Mouse (Mus musculus): Measurements from ENCODE around the gene Spata1. TPM values are rescaled to one million over a fixed set of nuclear protein-coding genes. Genes with fewer than 3 reads are reported as not detected.

Gene Spata1
- polyA plus RNA-seq, 1 experiment from 2014 or later, result 9.9 TPM

DNA sequence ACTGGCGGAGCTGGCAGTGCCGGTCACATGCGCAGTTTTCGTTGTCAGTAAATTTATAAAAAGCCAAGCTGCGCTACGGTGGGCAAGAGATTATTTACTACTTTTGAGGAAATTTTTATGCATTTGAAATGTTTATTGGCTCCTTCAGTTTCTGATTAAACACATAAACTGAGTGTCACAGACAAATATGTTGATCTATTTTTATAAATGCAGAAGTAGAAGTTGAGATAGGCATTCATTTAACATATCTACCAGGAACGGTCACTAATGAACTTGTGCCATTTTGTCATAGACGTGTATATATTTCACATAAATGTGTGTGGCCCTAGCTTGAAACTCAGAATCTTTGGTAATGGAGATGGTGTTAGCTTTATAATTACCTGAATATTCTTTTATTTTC is 81.7 kb downstream of the Spata1 start:
- H3K4me2 ChIP-seq, result no peak overlapping the region
- no peak overlapping the region for H3K9ac ChIP-seq
- peaks cover 34% of the 10 kb centered on the region for H3K36me3 ChIP-seq
- H3K4me3 ChIP-seq, result no peak overlapping the region
- H3K27me3 ChIP-seq, result no peaks in the 10 kb centered on the region
- WGBS, result 94% methylated on average over 8 of the region's 8 CpGs
- no peak for ATAC-seq (ENCODE audit: insufficient number of reproducible peaks, insufficient read depth, low FRiP score, low TSS enrichment, low read depth)
- no peaks in the 10 kb centered on the region for H3K4me1 ChIP-seq
- no peaks in the 10 kb centered on the region for H3K9me3 ChIP-seq
- no peak overlapping the region for H3K27ac ChIP-seq

DNA sequence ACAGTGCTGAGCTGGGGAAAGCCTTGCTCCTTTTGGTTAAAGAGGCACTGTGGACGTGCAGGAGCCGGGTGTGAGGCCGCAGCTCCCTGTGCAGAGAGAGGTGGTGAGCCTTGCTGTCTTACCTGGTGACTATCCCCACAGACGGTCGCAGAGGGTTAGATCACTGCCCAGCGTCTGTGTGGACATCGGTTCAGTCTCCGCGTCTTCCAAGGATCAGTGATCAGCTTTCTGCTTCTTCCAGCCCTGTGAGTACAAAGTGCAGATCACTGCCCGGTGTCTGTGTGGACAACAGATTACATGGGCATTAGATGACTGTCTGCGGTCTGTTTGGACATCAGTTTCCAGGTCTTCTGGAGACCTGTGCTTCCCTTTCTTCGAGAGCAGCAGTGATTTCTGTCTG is 85.0 kb downstream of the Spata1 start:
- H3K4me2 ChIP-seq, result no peak overlapping the region
- 93% methylated on average over 12 of the region's 12 CpGs for WGBS
- peaks cover 20% of the 10 kb centered on the region for H3K36me3 ChIP-seq
- no peak overlapping the region for H3K4me3 ChIP-seq
- no peaks in the 10 kb centered on the region for H3K9me3 ChIP-seq
- H3K27ac ChIP-seq, result no peak overlapping the region
- H3K27me3 ChIP-seq, result no peaks in the 10 kb centered on the region
- H3K9ac ChIP-seq, result no peak overlapping the region
- no peak for ATAC-seq (ENCODE audit: insufficient number of reproducible peaks, insufficient read depth, low FRiP score, low TSS enrichment, low read depth)
- H3K4me1 ChIP-seq, result 0 out of 2 replicates have a peak, but pooled peaks cover 5% of the 10 kb centered on the region

DNA sequence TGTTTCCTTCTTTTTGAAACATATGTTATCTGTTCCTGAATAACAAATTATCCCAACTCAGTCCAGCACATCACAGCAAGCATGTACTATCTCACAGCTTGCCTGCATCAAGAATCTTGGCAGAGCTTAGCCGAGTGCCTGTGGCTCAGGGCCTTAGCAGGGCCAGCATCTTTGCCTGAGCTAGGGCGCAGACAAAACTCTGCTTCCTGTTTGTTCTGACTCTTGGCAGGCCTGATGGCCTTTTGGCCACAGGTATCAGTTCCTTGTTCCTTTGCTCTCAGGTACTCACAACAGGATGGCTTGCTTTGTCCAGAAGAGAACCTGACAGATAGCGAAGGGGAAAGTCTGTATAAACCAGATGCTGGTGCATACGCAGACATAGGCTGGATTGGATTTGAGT is 85.6 kb downstream of the Spata1 start:
- no peaks in the 10 kb centered on the region for H3K27me3 ChIP-seq
- H3K9me3 ChIP-seq, result no peaks in the 10 kb centered on the region
- 83% methylated on average over 4 of the region's 4 CpGs for WGBS
- H3K4me3 ChIP-seq, result no peak overlapping the region
- 0 out of 2 replicates have a peak, but pooled peaks cover 5% of the 10 kb centered on the region for H3K4me1 ChIP-seq
- H3K9ac ChIP-seq, result no peak overlapping the region
- peaks cover 15% of the 10 kb centered on the region for H3K36me3 ChIP-seq
- no peak for ATAC-seq (ENCODE audit: insufficient number of reproducible peaks, insufficient read depth, low FRiP score, low TSS enrichment, low read depth)
- no peak overlapping the region for H3K4me2 ChIP-seq
- H3K27ac ChIP-seq, result no peak overlapping the region

DNA sequence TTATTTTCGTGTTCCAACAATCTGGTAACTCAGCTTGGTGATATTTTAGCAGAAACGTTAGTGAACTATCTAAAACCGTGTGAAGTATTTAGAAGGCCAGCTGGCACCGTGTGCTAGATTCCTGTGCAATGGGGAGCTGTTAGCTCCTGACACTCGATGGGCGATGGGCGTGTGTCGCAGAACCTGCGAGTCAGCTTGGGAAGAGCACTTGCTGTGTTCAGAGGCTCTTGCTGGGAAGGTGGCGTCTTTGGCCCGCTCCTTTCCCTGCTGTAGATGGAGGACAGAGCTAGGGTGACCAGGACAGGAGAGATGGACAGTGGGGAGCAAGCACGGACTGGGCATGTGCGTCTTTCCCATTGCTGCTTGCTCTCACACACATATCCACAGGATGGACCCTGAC is 86.5 kb downstream of the Spata1 start:
- no peak overlapping the region for H3K4me3 ChIP-seq
- H3K36me3 ChIP-seq, result peaks cover 7% of the 10 kb centered on the region; the same call in 1 of the 2 replicates
- no peaks in the 10 kb centered on the region for H3K27me3 ChIP-seq
- no peak overlapping the region for H3K9ac ChIP-seq
- H3K9me3 ChIP-seq, result no peaks in the 10 kb centered on the region
- 90% methylated on average over 13 of the region's 13 CpGs for WGBS
- H3K4me1 ChIP-seq, result 0 out of 2 replicates have a peak, but pooled peaks cover 5% of the 10 kb centered on the region
- ATAC-seq (ENCODE audit: insufficient number of reproducible peaks, insufficient read depth, low FRiP score, low TSS enrichment, low read depth), result no peak
- H3K27ac ChIP-seq, result no peak overlapping the region
- H3K4me2 ChIP-seq, result no peak overlapping the region

DNA sequence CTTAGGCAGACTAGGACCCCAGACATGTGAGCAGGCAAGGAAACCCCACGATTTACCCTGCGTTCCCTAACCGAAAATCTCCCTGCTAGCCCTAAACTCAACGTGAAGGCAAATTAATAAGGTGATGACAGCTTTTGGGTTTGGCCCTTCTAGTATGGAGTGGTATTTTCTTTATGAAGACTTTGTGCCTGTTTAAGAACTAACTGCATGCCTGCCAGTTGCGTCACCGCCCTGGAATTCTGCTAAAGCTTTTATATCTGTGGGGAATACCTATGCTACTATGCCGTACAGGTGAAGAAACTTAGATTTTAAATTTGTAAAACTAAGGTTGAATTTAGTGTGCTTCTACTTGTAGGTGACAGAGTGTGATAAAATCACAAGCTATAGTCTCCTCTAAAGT is 87.1 kb downstream of the Spata1 start:
- Histone ChIP-seq H3K27ac (no peak overlapping the region), H3K4me1 (0 out of 2 replicates have a peak, but pooled peaks cover 5% of the 10 kb centered on the region), H3K4me3 (no peak overlapping the region), H3K9ac (no peak overlapping the region), H3K9me3 (no peaks in the 10 kb centered on the region), H3K4me2 (no peak overlapping the region), H3K27me3 (no peaks in the 10 kb centered on the region), H3K36me3 (peaks cover 5% of the 10 kb centered on the region; the same call in 1 of the 2 replicates)
- no peak for ATAC-seq (ENCODE audit: insufficient number of reproducible peaks, insufficient read depth, low FRiP score, low TSS enrichment, low read depth)
- WGBS, result 87% methylated on average over 7 of the region's 7 CpGs

DNA sequence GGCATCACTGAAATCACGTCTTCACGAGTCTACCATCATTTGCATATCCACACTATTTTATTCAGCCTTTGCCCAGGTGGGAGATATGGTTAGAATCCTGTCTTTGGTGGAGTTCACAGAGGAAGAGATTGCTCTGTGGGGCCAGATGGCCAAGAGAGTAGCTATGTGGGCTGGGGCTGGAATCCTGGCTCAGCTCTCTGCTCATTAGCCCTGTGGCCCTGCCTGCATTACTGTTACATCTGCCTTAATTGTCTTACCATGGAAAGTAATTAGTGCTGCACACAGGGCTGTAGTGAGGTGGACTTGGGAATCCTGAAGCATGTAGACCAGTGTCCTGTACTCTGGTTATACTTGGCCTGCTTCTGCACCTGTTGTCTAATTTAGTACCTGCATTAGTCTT is 87.5 kb downstream of the Spata1 start:
- WGBS, result 88% methylated on average over 2 of the region's 2 CpGs

DNA sequence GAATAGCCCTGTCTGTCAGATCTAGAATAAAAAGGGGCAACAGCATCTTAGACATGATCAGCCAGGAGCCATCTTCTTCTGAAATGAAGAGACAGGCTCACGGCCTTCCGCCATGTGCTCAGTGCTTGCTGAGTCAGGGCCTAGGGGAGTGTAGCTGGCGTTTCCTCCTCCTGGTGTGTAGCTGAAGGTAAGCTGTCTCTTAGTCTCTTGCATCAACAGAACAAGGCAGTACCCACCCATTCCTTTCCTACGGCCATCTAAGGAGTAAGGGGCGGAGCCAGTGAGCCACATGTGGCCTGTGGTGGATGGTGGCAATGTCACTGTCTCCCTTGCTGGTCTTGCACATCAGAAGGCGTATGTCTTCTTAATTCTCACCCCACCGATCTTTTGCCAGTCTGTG is 89.4 kb downstream of the Spata1 start:
- Histone ChIP-seq H3K9ac (no peak overlapping the region), H3K27ac (no peak overlapping the region), H3K9me3 (no peaks in the 10 kb centered on the region), H3K4me1 (peaks cover 23% of the 10 kb centered on the region), H3K4me2 (no peak overlapping the region), H3K4me3 (no peak overlapping the region), H3K27me3 (no peaks in the 10 kb centered on the region), H3K36me3 (no peaks in the 10 kb centered on the region)
- ATAC-seq (ENCODE audit: insufficient number of reproducible peaks, insufficient read depth, low FRiP score, low TSS enrichment, low read depth), result no peak
- WGBS, result 75% methylated on average over 7 of the region's 7 CpGs

More for the DNA sequence above, 87.5 kb downstream of the Spata1 start:
- Histone ChIP-seq H3K36me3 (0 out of 2 replicates have a peak, but pooled peaks cover under 1% of the 10 kb centered on the region), H3K4me3 (no peak overlapping the region), H3K27me3 (no peaks in the 10 kb centered on the region), H3K27ac (no peak overlapping the region; the same call in 1 of the 2 replicates), H3K9me3 (no peaks in the 10 kb centered on the region), H3K9ac (no peak overlapping the region), H3K4me1 (peaks cover 6% of the 10 kb centered on the region; the same call in 1 of the 2 replicates), H3K4me2 (no peak overlapping the region)
- no peak for ATAC-seq (ENCODE audit: insufficient number of reproducible peaks, insufficient read depth, low FRiP score, low TSS enrichment, low read depth)

Other genes starting within 250 kb of the Spata1 start
- 22.1 and 26.4 TPM in 2 replicates for gene Ssx2ip, start 95.1 kb downstream of the Spata1 start, polyA plus RNA-seq (2015; fragmentation: Nextera tagmentation; extraction: Ambion mirVana)
- 9.1 and 9.6 TPM in 2 replicates for gene Ctbs, start 50.0 kb downstream of the Spata1 start, polyA plus RNA-seq (2015; fragmentation: Nextera tagmentation; extraction: Ambion mirVana)
- 857 and 874 TPM in 2 replicates for gene Gng5, start 54 bp upstream of the Spata1 start, polyA plus RNA-seq (2015; fragmentation: Nextera tagmentation; extraction: Ambion mirVana)
- 53.3 and 59.5 TPM in 2 replicates for gene Rpf1, start 21.7 kb upstream of the Spata1 start, polyA plus RNA-seq (2015; fragmentation: Nextera tagmentation; extraction: Ambion mirVana)
- gene Uox, start 70.7 kb upstream of the Spata1 start, polyA plus RNA-seq (2015; fragmentation: Nextera tagmentation; extraction: Ambion mirVana), result 0.17 and 0.91 TPM in 2 replicates
- 0.07 TPM in 1 of 2 replicates, not detected in the other for gene Dnase2b, start 115.8 kb upstream of the Spata1 start, polyA plus RNA-seq (2015; fragmentation: Nextera tagmentation; extraction: Ambion mirVana)
- 0.13 and 0.33 TPM in 2 replicates for gene 4930503B20Rik, start 151.6 kb upstream of the Spata1 start, polyA plus RNA-seq (2015; fragmentation: Nextera tagmentation; extraction: Ambion mirVana)
- gene Samd13, start 185.8 kb upstream of the Spata1 start, polyA plus RNA-seq (2015; fragmentation: Nextera tagmentation; extraction: Ambion mirVana), result 1.4 and 1.8 TPM in 2 replicates